Mouse (Mus musculus) heart, adult 18-20 months (tissue): ENCODE results near the gene Srrm4. TPM values are rescaled to one million over a fixed set of nuclear protein-coding genes. Genes with fewer than 3 reads are reported as not detected.

Experiments used
- DNase-seq, 2 experiments: peaks; one replicate each; pipeline ENCODE4 v3.0.0; 2021 to 2022; ENCODE audit warnings: mixed read lengths in 1 of 2
- total RNA-seq, 2 experiments: library from RNA; stranded (reverse); gene quantifications; 2 replicates each; pipeline ENCODE4 v1.2.3; 2021

Srrm4 gene
- total RNA-seq, 2 experiments from 2014 or later: 7.2 to 12.0 TPM

DNA sequence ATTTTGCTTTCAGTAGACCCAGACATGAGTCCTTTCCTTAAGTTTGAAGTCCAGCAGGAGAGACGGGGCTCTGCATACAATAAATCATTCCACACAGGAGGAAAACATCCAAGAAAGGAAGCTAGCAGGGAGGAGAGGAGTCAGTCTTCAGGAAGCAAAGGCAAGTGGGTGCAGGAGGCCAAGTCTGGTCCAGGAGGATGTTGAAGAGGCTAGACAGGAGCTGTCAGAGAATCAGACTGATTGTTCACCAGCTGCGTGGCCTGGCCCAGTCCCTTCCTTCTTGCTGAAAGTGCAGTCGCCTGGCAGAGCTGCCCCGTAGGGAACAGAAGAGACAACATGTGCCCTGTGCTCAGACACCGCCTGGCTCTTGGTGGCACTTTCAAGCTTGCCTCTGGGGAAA lies 100.8 kb downstream of the Srrm4 start:
- no peak for DNase-seq

DNA sequence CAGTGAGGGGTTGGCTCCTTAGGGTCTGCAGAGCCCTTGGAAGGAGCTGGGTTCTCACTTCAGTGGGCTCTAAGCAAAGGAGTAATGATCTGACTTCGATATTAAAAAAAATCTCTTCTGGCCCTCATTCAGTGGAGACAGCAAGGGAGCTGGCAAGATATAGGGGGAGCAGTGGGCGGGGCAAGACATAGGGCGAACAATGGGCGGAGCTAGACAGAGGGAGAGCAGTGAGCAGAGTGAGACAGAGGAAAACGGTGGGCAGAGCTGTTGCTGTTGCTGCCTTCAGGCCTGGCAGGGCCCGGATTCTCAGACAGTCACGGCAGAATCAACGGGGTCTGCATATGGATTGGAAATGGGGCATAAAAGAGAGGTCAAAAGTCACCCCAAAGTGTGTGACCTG lies 102.0 kb downstream of the Srrm4 start:
- DNase-seq: no peak

DNA sequence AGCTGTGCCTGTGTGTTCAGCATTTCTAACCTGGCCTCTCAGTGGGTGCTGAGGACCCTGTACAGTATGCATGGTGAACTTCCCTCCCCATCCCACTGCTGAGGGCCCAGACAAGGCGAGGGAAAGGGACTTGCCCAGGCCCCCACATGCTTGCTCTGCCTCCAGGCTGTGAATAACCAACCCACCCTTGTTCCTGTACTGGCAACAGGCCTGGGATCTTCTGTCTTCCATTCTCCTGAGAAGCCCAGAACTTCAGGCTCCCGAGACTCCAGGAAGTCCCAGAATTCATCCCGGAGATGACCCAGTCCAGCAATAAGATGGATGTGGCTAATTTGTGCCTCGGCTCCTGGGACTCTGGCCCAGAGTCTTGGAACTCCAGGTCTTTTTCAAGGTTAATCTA lies 105.5 kb downstream of the Srrm4 start:
- DNase-seq: no peak

DNA sequence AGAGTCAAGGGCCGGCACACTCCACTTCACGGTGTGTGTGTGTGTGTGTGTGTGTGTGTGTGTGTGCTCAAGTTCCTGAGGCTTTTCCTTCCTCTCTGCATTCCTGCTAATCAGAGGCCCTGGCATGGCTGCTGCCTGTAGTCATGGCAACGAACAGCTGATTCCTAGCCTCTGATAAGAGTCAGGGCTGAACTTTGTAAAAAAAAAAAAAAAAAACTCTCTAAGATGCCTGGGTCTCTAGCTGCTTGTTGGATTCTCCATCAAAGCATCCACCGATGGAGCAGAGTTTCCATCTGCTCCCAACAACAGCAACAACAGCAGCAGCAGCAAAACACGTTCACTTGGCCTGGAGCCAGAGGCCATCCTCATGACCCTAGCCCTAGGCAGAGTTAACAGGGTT lies 106.5 kb downstream of the Srrm4 start:
- DNase-seq: peak; percentile 21 to 45

DNA sequence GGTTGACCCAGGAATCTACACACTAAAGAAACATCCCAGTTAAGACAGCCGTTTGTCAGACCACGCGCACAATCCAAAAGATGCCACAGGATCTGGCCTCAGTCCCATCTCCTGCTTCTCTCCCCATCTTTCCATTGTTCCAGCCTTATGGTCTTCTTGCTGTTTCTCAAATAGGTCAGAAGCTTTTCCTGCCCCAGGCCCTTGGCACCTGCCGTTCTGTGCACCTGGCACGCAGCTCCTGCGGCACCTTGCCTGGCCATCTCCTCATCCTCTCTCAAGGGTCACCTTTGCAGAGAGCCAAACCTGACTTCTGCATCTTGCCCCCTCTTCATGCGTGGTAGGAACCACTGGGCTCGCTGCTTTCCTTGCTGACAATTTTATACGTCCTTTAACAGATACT lies 107.4 kb downstream of the Srrm4 start:
- no peak for DNase-seq

DNA sequence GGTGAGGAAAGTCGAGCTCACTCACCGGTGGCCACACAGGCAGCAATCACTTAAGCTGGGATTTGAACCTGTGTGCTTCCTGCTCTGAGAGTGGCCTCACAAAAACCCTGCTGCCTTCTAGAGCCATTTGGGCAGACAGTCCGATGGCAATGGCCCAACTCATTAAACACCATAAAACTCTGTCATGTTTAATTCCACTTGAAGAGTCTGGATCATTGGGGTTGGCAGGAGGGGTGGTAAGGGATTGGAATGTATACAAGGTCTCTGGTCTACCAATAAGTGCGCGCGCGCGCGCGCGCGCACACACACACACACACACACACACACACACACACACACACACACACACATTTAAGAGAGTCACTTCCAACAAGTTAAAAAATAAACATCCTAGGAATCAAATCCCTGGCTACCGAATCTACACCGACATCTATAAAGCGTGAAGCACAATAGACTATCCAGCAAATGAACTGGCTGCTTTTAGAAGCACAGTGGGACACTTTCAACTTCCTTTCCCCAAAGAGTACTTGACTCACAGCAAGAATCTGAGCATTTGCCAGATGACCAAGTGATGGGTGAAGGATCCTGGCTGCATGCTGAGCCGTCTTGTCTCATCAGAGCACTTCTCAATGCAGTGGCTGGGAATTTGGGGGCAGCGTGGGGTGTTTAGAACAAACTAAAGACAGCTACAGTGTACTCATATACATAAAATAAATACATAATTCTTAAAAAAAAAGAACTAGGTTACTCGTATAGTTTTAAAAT lies 112.8 kb downstream of the Srrm4 start:
- no peak for DNase-seq

DNA sequence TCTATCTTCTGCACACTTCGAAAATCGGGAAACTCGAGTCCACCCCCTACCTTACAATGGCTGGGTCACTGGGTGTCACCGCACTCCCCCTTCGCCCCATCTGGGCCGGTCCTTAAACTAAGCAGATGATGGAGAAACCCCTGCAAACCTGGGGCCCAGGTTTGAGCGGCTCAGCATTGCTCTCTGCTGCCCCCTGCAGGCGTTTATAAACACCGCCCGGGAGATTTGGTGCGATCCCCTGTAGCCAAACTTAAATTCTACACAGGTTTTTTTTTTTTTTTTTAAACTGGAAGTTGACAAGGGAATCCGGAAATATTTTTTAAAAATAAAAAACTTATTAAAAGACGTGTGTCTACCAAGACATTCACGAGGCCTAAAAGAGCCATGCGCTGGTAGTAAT lies 115.6 kb downstream of the Srrm4 start:
- peak in 1 of 2 experiments; percentile 55 for DNase-seq

DNA sequence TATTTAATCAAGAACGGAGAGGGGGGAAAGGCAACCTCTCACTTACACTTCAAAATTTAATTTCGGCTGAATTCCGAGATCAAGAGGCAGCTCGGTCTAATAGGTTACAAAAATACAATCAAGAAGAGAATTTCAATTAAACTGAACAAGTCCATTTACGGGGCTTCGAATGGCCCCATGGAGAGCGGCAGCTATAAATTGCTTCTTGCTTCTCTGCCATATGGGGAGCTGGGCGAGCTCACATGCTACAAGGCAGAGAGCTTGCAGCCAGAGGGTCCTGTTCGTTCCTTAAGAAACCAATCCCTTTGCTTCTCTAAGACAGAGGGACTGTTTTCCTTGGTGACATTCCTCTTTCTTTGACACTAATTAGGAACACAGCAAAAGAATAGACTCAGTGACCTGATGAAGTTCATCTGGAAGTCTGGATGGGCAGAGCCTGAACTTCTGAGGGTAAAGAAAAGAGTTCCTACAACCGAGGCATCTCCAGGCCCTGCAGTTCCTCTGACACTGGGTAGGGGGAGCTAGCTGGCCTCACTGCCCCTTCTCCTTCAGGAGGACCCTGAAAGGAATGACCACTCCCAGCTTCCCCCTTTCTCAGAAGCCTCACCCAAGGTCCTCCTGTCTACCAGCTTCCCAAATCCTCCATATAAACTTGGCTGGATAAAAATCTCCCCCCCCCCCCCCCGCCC lies 130.1 kb downstream of the Srrm4 start:
- no peak for DNase-seq

DNA sequence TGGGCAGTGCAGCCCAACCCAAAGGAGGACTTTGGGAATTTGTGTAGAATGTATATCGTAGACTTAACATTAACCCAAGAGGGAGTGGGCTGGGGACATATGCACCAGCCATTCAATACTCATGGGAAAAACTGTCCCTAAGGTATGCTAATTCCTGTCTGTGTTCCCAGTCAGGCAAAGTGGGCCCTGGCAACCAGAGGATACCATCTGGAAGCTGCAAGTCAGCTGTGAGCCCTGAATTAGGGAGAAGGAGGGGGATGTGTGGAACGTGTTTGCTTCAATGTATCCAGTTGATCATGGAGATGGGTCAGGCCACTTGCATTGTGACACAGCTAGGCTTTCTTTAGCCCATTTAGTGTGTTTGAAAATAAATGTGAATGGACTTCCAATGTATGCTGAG lies 131.6 kb downstream of the Srrm4 start:
- DNase-seq: no peak

DNA sequence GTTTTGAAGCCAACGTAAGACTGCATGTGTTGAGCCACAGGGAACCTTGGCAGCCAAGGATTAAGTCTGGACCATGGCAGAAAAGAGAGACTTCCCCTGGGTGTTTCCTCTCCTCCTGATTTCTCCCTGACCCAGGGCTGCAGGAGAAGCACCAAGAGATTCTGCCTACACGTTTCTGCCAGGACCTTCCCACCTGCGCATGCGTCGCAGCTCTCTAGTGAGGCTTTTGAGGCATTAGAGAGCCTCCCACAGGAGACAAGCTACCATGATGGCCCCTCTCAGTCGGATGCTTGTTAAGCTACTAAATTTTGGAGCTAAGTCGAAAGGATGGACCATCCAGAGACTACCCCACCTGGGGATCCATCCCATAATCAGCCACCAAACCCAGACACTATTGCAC lies 133.8 kb downstream of the Srrm4 start:
- DNase-seq: no peak

DNA sequence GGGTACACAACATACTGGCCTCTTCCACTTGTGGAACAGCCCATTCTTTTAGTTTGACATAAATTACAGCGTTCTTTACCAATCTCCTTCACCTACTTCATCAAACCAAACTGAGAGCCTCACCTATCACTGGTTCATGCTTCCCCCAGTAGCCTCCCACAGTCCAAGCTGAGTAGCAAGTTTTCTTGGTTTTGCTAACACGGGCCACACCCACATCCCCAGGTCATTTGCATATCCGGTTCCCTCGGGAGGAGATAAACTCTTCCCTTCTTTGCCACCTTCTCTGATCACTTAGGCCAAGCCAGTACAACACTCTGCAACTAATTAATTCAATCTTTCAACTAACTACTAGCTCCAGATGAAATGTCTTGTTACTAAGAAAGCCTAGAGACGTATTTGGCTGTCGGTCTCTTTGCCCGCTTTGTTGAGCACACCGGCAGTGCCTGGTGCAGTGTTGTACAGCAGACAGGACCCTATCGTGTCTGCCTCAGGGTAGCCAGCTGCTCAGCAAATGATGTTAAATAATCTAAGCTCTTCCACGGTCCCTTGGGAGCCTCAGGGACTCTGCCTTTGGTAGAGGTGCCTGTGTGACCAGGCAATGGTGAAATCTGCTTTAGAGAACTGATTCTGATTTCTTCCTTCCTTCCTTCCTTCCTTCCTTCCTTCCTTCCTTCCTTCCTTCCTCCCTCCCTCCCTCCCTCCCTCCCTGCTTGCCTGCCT lies 134.7 kb downstream of the Srrm4 start:
- DNase-seq: no peak

DNA sequence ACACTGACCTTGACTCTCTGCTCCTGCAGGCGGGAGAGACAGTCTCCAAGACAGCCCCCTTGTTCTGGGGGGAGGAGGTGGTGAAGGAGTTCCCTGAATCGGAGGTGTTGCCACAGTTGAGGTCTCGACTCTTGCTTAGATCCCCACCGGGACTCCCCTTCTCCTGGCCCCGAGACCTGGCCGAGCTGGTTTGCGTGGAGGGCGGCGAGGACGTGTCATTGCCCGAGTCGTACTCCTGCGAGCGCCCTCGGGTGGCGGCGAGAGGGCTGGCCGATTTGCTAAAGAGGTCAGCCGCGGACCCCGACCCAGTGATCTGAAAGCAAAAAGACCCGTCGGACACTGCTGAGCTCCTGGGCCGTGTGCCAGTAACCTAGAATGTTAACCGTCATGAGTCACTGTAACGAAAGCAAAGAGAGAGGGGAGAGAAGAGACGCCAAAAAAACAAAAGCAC lies 138.2 kb downstream of the Srrm4 start:
- DNase-seq: peak; percentile 68 to 85

DNA sequence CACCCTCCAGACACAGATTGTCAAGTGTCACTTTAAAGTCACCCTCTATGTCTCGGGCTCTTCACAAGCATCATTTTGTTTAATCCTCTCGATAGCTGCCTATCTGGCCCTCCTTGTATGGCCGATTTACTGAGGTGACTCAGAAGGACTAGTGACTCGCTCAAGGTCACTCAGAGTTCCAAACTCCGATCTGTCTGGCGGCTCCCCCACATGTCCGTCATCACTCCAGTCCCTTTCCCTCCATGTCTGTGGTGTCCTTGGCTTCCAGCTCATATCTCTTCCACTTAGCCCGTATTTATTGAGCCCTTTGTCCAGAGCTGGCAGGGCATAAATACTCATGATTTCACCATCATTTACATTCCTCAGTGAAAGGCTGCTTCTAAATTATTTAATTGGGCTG lies 140.7 kb downstream of the Srrm4 start:
- peak; percentile 56 to 70 for DNase-seq

DNA sequence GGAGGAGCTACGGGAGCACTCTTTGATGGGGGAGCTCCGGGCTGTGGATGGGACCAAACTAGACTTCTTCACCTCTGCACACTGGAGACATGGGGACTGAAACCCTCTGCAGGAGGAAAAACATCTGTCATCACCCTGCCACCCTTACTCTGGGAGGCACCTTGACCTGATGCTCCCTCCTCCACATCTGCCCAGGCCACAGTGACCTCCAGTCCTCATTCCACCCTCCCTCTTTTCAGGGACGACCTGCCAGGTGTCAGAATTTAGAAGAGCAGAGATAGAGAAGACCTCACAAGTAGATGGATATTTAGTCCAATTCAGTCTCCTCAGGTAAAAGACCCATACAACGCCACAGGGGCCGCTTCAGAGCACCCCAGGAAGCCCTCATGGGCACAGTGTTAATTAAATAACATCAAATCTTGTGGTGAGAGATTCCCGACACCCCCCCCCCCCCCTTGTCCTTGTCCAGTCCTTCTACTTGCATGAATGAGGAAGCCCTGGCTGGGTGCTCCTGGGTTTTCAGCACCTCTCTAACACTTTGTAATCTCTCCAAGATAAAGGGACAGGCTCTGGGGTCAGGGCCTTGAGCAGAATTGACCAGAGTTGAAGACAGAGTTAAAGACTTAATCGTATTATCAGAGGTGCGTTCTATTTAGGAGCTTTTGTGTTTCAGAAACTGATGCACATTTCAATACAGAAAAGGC lies 141.9 kb downstream of the Srrm4 start:
- DNase-seq: peak; percentile 53 to 57

DNA sequence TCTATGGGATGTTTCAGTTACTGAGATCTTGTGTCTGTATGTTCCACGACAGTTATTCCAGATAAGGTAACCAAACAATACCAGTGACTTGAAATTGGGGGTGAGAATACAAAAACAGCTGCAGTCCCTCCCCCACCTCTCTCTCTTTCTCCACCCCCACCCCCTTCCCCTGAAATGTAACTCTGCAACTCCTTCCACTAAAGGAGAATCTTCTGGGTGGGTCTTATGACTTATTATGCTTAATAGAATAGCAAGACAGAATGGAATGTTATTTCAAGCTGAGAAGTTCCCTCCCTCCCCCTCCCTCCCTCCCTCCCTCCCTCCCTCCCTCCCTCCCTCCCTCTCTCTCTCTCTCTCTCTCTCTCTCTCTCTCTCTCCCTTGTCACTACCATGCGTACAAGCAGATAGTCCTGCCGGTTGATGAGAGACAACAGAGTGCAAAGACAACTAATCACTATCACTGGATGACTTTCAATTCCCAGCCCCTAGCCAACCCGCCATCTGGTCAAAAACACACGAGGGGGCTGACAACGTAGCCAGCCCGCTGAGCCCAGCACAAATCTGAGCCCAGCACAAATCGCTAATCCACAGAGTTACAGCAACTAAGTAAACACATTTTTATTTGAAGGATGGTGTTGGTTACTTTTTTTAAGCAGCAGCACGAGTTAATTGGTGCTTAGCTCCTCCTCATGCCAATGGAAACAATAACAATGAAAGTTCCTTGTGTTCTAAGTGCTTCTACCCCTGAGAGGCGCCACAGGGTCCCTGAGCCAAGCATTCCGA lies 143.0 kb downstream of the Srrm4 start:
- peak; percentile 11 to 36 for DNase-seq

DNA sequence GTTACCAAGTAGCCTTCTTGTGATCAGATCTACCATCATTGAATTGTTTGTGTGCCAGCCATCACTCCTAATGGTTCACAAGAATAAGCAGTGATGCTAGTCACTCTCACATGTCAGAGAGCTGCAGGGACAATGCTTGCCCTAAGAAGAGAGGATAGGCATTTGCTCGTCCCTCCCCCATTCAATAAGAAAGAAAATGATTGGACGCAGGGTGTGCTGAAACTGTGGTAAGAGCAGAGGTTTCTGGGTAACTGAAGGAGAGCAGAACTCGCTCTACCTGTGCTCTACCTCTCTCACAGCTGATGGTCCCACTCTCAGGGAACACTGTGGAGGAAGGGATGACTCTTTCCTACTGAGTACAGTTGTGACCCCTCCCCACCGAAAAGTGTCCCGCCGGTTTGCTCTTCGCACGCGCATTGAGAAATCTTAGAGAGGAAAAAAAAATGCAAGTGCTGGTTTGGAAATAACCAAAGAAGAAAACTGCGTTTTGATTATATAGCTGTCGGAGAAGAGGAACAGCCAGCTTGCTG lies 143.7 kb downstream of the Srrm4 start:
- no peak for DNase-seq

DNA sequence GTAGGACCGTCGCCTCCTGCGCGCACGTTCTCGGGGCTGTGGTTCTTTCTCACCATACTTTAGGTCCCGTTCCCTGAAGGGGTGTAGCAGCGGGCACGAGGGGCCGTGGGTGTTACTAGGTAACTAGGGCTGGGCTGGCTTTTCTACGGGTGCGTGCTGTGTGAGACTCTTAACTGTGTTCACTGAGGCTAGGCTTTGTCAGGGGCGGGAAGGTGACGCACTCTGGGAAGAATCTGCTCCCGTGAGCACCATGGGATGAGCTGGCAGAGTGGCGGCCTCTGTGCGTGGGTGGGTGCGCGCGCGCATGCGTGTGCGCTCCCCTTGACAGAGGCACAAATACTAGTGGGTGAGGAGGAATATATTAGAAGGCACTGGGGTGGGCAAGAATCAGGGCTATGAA lies 145.1 kb downstream of the Srrm4 start:
- no peak for DNase-seq

DNA sequence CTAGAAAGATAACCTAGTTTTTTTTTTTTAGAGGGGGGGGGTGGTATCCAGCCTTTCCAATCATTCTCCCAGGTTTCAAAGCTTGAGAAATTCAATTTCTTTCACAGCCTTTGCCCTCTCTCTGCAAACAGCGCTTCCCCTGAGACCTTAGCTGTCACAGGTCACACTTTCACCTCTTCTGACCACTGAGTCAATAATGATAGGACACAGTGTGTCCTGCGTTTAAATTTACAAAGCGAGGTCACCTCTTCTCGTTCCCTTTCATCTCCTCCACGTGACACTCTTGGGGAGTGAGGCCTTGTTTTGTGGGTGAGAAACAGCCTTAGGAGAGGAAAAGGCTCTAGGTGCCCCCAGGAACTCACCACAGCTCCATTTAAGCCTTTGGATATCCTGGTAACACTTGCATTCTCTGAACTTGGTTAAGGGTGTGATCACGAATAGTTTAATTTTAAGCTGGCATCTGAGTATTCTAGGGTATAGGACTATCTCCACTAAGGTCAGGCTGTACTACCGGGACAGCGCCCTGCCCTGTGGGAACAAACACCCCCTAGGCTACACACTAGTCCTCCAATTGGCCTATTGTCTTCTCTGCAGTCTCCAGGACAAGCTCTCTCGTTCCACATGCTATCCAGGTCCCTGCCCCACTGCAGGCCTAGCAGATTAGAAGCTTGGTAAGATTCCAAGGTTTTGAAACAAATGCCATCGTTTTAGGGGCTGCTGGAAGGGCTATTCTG lies 145.8 kb downstream of the Srrm4 start:
- no peak for DNase-seq

DNA sequence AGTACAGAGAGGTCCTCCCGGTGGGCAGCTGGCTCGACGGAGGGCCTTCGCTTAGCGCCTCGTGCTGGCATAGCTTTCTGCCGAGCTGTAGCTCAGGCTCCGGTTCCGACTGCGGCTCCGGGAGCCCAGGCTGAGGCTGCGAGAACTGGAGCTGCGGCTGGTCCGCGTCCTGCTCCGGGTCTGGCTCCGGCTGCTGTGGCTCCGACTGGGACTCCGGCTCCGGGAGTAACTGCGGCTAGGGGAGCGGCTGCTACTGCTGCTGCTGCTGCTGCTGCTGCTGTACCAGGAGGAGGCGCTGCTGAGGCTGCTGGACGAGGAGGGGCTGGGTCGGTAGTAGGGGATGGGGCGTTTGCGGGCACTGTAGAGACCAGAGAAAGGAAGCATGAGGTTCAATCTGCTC lies 147.1 kb downstream of the Srrm4 start:
- DNase-seq: peak in 1 of 2 experiments; percentile 11

DNA sequence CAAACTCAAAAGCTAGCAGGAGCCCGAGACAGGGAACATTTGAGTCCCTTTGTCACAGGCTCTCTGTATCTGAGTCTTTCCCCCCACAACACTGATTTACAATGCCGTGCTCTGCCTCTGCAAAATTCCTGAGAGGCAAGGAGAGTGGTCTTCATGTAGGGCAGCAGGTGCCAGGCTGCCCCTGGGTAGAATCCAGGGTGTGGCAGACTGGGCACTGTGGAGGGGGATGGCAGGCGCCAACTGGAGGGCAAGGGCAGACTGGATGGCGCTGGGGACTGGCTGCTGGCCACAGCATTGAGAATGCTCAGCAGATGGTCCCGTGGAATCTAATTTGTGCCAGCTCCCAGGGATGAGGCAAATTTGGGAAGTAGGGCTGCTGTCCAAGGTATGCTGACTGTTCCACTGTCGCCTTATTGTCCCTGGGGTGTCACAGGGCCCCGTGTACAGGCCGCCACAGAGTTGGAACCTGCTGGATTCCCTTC lies 148.1 kb downstream of the Srrm4 start:
- DNase-seq: peak; percentile 71 to 82
